Mouse (Mus musculus): Measurements from ENCODE around the gene Mbtd1.
A peak's percentile ranks its signal among the peaks of the same experiment; 100 is the strongest.

The Mbtd1 gene

DNA sequence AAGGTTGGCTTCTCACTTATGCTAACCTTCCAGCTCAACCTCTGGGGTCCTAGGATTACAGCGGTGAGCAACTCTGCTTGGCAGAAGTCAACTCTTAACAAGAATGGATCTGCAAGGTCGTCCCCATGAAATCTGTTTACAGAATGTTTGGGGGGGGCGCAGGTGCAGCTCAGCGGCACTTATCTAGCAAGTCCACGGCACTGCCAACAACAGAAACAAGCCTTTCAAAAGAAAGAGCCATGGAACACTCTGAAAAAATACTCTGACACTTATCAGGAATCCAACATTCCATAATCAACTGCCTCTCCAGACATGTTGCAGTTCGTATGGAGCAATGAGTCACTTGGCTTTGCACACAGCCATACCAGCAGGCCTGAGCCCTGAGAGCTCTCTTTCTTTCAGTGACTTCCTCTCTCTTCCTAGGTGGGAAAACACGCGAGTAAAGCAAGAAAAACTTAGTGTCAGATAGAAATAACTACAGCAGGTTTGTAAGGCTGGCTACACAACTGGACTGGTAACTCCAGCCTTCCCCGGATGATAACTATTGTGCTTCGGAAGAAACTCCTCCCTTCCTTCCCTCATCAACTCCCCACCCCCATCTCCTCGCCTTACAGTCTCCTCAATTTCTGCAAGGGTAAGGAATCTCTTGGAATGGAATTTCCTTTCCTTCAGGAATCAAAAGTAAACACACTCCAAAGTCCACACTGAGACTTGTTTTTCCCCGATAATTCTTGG is 102.8 kb downstream of the Mbtd1 start:
- DNase-seq: no peak

DNA sequence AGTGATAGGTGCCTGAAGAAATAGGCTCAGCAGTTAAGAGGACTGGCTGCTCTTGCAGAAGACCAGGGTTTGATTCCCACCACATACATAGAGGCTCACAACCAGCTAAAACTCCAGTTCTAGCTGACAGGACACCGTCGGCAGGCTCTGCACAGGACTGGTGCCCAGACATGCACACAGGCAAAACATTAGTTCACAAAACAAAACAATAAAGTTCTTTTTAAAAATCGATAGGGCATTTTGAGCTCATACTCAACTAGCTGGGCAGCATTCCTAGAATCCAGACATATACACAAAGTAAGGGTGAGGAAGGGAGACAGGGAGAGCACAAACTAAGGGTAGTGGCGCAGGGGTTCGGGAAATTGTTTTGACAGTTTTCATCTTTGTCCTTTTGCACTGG is 108.9 kb downstream of the Mbtd1 start:
- DNase-seq: no peak

DNA sequence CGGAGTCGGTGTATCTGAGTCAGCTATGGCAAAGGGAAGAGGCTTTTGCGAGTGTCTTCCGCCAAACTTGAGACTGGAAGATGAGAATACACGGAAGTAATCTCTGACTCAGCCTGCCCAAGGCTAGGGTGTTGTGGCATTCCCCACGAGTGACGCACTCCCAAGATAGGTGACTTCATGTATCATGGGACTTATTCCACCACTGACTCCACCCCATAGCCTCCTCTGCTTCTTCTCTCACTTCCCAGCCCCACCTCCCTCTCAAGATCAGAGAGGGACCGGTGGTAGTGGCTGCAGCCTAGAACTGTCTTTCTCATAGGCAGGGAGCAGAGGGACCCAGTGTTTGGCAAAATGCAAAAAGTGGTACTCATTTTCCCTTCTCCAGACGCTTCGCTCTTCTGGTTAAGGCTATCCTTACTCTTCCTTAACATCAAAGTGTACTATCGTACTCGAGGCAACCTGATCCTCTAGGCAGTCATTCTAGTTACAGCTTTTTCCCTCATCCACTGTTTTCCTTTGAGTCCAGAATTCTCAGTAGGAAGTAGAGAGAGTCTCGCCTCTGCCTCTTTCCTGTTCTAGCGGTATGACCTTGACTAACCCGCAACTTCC is 109.6 kb downstream of the Mbtd1 start:
- peak; percentile 72 for DNase-seq

DNA sequence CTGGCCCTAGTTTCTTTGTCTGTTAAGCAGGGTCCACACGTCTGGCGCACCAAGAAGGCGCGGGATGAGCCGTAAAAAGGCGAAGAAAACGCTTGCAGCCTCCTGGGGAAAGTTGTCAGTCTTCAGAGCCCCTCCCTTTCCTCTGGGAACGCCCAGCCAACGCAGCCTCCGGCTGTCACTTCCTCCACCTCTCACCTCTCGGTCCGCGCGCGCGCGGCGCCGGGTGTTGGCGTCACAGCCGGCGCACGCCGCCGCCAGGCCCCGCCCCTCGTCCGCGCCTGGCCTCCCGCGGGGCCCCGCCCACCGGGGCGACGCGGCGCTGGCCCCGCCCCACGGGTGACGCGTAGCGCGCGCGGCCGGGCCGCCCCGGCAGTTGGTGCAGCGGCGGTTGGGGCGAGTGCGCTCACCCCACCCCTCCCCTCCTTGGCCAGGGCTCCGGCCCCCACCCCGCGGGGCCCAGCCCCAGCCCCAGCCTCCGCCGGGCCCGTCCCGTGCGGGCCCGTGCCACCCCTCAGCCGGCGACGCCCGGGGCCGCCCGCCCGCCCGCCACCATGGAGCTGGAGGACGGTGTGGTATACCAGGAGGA is 110.2 kb downstream of the Mbtd1 start, which contains the start of gene Spag9:
Gene Spag9, plus strand, starts transcription at position 372 of the 586 bp plus-strand sequence.
- peak; percentile 96 for DNase-seq
